Mouse (Mus musculus) left cerebral cortex, adult 11 months (tissue): ENCODE measurements around the gene Ociad1.
"Not testable (repeated sequence)": the region's sequence is repeated elsewhere in the genome, so short reads cannot be mapped to it uniquely, and the experiment has no call there.

Experiments
- DNase-seq: peaks from one replicate; pipeline ENCODE4 v3.0.0; 2022; ENCODE audit warnings: low spot score

Ociad1 gene

DNA sequence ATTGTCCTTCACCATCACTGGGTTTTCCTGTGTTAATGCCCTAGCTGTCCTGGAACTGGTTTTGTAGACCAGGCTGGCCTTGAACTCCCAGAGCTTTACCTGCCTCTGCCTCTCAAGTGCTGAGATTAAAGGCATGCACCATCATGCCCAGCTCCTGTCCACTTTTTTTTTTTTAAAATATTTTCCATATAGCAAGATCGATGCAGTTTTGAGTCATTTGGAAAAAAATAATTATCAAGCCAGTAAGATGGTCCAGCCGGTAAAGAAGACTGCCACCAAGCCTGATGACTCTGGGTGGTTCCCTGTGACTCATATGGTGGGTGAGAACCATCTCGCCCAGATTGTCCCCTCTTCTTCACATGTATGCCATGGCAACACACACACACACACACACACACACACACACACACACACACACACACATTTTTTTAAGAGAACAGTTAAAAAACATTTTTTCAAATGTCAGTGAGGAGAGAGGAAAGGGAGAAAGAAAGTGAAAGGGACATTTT, 7.1 kb upstream of the Ociad1 start:
- no peak for DNase-seq

DNA sequence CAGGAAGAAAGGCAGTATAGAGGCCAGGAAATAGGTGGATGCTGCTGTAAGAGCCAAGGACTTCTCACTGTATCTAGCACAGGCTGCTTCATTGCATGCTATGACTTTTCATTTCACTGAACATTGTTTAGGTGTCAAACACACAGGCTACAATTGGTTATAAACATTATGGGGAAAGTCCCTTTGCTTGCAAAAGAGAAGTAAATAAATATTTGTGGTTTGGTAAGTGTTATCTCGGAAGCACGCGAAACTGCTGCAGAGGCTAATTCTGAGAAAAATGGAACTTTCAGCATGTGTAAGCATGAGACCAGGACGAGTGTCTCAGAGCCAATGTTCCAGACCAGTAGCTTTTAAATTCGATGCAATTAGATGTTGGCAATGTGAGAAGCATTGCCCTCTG, 6.0 kb upstream of the Ociad1 start:
- no peak for DNase-seq

DNA sequence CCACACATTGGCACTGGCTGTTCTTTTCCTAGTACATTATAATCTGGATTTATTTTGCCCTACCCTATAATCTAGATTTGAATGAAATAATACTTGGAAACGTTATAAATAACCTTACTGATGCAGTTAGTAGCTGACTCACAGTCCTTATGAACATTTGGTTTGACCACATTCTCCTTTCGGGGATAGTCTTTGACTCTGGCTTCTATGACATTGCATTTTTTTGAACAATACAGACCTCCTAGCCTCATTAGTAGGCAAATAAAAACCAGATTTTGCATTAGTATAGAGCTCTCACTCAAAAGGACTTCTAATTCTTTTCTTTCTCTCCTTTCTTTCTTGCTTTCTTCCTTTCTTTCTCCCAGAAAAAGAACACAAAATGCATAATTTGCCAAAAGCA, 2.7 kb upstream of the Ociad1 start:
- DNase-seq: no peak

DNA sequence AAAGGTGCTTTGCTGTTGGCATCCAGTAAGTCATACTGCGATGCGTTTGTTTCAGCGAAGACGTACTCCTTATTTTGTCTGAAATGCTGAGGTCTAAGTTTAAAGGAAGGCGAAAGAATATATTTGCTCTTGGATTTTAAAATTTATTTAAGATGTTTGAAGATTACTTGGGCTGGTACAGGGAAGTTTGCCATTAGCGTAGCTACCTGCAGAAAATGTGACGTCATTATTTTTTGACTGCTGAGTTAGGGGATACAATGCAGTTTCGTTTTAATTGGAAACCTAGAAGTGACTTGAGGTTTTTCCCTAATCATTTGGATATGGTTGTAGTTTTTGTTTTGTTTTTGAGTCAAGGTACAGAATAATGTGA, 859 bp downstream of the Ociad1 start:
- DNase-seq: no peak

DNA sequence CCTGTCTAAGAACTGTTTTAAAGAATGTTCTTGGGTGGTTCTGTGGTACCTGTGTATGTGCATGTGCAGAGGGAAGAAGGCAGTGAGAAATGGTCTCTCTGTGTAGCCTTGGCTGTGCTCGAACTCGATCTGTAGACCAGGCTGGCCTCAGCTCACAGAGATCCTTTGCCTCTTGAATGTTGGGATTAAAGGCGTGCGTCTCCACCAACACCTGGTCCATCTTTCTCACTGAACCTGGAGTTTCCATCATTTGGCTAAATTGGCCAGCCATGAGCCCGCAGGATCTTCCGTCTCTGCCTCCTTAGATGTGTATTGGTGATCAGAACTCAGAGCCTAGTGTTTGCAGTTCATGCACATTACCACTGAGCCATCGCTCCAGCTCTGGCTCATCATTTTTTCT, 2.4 kb downstream of the Ociad1 start:
- DNase-seq: no peak

DNA sequence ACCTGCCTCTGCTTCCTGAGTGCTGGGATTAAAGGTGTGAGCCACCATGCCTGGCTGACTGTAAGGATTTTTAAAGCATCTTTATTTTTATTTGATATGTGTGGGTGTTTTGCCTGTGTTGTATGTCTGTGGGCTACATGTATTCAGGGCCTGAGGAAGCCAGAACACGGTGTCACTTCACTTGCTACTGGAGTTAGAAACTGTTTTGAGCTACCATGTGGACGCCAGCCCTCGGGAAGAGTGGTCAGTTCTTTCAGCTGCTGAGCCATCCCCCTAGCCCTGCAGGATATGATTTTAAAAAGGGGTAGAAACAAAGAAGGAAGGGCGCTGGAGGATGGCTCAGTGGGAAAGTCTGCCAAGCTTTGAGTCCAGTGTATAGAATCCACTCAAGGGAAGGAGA, 3.3 kb downstream of the Ociad1 start:
- no peak for DNase-seq

DNA sequence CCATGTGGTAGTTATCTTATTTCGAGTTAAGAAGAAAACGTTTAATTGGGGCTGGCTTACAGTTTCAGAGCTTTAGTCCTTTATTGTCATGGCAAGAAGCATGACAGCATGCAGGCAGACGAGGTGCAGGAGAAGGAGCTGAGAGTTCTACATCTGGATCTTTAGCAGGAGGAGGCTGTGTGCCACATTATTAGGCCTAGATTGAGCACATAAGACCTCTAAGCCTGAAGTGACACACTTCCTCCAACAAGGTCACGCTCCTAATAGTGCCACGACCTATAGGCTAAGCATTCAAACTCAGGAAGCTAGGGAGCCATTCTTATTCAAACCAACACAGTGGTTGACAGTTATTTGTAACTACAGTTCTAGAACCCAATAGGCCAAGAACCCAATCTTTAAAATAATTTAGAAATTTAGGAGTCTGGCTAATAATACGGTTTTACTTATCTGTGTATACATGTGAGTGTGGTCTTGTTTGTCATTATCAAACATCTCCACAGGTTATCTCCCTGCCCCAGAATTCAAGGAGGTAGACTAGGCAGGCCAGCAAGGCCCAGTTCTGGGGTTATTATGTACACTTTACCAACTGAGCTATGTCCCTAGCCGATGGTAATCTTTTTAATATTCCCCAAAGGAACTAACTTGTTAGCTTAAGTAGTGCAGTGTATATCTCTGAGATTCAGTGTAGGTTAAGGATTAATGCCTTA, 9.2 kb downstream of the Ociad1 start:
- DNase-seq: no peak

DNA sequence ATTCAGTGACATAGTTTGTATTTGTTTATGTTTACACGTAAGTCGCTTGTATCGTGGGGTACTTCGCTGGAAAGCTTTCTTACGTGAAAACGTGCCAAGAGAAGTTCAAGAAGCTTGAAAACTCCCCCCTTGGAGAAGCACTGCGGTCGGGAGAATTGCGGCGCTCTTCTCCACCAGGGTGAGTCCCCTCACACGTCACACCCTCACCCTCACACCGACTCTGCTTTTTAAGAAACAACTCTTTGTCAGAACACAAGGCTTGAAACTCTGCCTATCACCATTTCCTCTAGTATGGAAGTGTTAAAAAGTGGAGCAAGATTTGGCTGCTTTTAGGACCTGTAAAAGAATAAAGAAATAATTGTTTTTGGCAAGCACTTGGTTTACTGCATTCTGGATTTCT, 11.9 kb downstream of the Ociad1 start:
- DNase-seq: no peak

DNA sequence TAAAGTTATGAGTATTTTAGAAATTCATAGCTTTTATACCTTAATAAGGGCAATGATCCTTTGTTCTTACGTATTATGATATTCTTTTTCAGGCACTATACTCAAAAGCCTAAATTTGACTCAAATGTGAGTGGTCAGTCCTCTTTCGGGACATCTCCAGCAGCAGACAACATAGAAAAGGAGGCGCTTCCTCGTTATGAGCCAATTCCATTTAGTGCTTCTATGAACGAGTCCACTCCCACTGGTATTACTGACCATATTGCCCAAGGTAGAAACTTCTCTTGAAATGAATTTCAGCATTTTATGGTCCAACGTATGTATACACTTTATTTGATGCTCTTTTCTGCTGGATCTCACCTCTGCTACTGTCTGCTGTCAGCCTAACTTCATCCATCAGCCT, 13.9 kb downstream of the Ociad1 start:
- no peak for DNase-seq

DNA sequence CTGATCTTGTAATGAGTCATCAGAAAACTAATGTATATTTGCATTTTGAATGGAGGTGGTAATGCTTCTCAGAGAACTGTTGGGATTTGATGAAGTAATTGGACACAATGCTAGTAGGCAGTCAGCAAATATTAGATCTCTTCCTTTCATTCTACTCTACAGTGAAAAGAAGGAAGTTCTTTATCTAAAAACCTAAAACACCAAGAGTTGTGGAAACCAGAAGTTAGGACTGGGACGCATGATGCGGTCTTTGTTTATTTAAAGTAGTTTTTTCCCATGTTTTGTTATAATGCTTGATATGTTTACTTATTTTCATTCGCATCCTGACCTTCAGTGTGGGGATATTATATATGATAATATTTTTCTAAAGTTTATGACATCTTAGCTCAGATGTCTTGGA, 14.7 kb downstream of the Ociad1 start:
- DNase-seq: no peak

DNA sequence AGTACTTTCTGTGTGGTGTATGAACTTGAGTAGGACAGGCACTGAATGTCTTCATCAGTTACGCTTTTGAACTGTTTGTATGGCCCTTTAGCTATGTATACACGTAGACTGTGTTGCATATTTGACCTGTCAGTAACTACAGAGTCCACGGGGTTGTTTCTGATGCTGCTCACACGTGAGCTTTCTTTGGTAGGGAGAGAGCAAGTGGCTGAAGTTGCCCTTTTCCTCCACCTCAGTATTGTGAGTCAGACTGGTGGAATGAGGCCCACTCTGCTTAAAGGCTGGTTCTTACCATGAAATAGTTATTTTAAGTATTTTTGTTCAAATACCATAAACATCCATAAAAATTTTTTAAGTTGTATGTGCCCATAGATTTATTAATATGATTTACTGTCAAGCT, 16.9 kb downstream of the Ociad1 start:
- no peak for DNase-seq

DNA sequence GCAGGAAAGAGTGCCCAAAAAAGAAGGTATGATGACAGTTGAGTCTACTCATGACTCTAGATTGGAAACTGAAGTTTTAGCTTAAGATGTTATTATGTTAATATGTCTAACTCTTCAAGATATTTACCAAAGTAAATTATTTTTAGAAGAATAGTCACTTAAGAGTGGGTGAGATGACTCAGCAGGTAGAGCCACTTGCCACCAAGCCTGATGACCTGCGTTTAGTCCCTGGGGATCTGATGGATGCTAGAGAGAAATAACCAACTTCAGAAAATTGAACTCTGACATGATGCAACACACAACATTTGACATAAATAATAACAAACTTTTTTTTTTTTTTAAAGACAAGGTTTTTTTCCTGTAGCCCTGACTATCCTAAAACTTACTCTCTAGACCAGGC, 17.8 kb downstream of the Ociad1 start:
- no peak for DNase-seq

DNA sequence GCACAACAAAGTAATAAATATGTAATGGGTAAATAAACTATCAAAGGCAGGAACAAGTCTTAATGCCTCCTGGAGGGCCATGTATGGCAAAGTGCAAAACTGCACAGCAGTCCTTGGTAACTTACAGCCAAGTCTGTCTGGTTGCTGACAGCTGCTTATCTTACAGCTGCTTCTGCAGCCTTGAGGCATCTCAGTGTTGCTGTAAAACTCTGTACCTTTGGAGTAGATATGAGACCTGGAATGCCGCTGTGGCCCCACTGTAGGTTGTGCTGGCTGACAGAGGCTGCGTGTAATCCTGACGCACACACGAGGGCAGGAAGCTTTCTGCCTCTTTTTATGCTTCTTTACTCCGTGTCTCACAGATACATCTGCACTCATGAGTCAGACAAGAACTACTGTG, 18.9 kb downstream of the Ociad1 start:
- DNase-seq: no peak

DNA sequence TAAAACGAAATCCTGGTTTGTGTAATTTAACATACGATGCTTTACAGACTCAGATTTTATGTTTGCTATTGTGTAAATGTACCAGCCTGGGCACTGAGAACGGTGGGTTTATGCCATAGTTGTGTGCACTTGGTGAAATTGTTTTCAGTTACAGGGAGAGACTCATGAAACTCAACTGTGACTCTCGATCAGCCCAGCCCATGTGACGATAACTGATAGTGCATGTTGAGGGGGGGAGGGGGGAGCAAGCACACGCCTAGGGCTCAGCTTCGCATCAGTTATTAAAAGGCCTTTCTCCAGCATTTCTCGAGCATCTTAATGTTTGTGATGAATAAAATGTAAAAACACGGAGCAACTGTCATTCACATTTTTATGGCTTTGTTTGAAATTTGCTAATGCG, 21.0 kb downstream of the Ociad1 start:
- no peak for DNase-seq

DNA sequence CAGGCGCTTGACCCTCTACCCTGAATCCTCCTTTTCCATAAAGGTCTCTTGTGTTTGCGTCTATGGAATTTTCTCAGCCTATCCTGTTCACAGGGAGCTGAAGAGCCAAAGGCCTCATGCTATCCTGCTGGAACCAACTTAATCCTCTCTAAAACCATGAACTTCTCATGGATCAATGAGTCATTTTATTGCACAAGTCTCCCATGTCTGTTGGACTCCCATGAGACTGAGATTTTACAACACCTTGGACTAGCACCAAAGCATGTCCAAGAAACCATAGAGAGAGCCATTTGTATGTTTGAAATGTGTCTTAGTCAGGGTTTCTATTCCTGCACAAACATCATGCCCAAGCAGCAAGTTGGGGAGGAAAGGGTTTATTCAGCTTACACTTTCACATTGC, 22.1 kb downstream of the Ociad1 start:
- no peak for DNase-seq

DNA sequence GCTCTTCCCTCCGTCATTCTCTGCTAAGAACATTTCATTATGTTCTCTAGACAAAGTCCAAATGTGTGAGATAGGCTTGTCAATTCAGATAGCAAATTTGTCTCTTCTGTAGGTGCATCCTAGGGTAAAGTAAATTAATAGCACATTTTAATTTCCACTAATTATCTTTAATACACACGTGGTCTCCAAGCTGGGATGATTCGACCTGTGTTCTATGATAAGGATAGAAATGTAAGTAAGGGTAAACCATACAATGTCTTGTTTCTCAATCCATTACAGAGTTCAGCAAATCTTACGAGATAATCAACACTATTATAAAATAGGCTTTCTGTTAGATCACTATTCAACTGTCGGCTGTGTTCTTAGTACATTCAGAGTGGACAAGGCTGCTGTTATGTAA, 26.7 kb downstream of the Ociad1 start:
- no peak for DNase-seq

DNA sequence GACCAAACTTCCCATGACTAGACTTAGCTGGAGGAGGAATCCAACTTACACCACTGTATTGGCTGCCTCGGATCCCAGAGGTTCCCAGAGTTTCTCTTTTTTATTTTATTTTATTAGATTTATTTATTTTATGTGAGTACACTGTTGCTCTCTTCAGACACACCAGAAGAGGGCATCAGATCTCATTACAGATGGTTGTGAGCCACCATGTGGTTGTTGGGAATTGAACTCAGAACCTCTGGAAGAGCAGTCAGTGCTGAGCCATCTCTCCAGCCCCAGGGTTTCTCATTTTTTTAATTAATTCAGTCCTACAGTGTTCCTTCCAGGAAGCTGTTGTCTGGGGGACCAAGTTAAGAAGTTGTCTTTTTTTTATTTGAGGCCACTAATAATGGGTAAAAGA, 30.1 kb downstream of the Ociad1 start:
- not testable (repeated sequence) for DNase-seq

DNA sequence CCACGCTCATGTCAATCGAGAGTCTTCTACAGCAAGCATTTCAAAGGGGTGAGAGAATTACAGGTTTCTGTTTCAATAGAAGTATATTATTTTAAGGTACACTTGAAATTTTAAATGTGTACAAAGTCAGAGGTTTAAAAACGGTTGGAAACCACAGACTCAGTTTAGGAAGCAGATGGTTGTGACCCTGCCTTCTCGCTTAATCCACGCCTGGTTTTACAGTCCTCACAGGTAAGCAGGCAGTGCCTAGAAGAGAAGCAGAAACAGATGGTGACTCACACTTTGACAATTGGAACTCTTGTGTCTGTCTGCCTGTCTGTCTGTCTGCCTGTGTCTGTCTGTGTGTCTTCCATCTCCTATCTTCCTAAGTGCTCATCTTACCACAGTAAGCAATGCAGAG, 31.0 kb downstream of the Ociad1 start:
- DNase-seq: no peak

DNA sequence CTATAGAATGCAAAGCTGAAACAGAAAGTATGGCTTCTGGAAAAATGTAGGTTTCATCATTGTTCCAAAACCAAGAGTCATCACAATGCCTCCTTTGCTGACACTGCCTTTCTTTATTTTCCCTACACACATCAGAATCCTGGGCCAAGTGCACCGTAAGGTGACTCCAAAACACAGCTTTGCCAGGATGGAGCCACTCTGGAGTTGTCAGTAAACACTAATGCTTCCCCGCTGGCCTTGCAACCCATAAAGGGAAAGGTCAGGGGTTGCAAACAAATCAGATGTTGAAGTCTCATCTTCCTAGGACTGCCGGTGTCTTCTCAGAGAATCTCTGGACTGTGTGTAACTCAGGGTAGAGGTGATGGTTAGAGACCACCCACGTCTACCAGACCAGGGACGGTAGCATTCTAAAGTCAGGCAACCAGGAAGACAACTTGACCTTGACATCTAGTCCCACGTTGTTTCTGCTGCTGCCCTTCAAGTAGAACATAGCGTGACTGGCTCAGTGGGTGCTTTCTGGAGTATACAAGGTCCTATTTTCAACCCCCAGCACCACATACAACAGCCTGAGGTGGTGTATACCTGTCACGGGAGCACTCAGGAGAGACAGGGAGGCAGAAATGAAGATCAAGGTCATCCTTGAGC, 32.1 kb downstream of the Ociad1 start:
- no peak for DNase-seq

DNA sequence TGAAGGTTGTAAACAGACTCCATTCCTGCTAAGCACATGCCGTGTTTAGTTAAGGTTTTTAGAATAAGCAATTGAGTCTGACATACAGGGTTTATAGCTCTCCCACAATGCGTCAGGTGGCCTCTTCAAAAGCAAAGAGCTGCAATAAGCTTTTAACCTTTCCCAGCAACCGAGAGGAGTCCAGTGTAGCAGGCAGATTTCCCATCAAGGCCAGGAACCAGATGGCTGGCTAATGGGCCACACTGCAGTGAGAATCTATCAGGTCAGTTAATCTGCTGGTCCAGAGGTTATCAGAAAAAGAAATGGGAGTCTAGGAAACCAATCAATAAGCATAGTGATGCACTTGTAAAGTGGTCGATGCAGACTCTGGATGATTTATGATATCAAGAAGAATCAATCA, 38.4 kb downstream of the Ociad1 start:
- DNase-seq: no peak

DNA sequence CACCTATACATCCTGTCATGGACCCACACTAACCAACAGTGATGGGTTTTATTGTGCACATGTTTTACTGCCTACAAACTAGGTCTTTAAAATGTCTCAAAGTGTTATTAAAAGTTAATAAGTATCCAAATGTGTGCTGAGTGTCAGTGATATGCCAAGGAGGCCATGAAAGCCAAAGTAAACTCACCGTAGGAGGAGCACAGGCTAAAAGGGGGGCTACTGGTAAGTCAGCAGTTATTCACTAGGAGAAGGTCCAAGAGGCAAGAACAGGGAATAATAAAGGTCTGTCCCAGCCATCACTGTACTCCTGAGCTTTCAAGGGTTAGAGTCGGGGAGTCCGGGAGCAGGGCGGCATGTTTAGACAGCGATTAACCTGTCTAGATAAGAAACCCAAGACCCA, 43.9 kb downstream of the Ociad1 start:
- no peak for DNase-seq

DNA sequence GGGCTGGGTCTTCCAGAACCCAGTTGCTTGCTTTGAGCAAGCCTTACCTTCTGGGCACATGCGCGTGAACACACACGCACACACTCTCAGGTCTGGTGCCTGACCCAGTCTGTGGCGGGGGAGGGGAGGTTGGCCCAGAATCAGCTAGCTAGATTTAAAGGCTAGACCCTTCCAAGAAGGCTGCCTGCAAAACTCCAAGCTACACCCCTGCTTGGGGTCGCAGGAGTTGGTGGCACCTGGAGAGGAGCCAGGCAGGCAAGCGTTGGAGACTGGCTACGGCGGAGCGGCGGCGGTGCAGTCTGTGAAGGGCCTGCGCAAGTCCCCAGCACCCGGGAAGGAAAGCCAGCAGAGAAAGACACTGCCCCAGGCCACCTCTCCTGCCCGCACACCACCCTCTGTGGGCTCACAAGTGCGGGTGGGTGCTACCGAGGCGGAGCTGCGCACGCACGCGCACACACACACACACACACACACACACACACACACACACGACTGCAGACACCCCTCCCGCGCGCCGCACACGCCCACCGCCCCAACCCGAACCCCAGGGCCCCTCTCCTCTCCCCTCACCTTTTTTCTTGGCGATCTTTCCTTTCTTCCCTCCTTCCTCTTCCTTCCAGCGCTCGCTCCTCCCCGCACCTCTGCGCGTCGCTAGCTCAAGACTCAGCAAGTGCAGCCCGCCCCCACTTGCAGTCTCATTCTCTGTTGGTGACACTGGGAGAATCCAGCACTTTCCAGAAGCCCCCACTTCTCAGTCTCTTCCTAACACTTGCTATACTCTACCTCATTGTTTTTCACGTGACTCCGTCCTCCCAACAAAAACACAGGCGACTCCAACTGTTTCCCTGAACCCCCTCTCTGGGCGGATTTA, 45.6 kb downstream of the Ociad1 start:
- DNase-seq: no peak

DNA sequence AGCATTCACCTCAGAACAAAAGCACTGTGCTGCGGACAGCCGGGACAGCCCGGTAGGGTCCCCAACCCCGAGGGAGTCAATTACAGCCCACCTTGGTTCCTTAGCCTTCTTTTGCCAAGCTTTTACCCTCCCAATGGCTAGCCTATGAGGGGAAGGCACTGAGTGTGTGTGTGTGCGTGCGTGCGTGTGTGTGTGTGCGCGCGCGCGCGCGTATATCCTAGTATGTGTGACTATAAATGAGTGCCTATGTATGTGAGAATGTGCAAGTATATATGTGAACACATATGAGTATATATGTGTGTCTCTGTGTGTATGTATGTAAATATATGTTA, 46.2 kb downstream of the Ociad1 start:
- no peak for DNase-seq
